Mouse (Mus musculus): ENCODE measurements around the gene Spaar. TPM values are rescaled to one million over a fixed set of nuclear protein-coding genes. Genes with fewer than 3 reads are reported as not detected.

Gene Spaar
- not detected for polyA plus RNA-seq (2014; fragmentation: Illumina TruSeq; extraction: RNeasy Lipid Tissue Mini Kit (QIAGEN cat#74804); ENCODE audit: low read depth, low replicate concordance)

GRCm38 (mm10) chr4:43729794-43730550 lies at the start of gene Spaar:
Gene Spaar, plus strand, starts transcription at chr4:43730034.

GRCm38 (mm10) chr4:43700707-43701106 lies 29.1 kb upstream of the Spaar start, which contains the start of gene Olfr70:
Gene Olfr70, minus strand, starts transcription at chr4:43700807.

GRCm38 (mm10) chr4:43709869-43710268 lies 20.0 kb upstream of the Spaar start, which contains the start of gene Olfr71:
Gene Olfr71, minus strand, starts transcription at chr4:43710255.

GRCm38 (mm10) chr4:43726995-43727394 lies 2.8 kb upstream of the Spaar start, which contains the start of gene Hrct1:
Gene Hrct1, plus strand, starts transcription at chr4:43727188.

GRCm38 (mm10) chr4:43770909-43771308 lies 41.1 kb downstream of the Spaar start, which contains the start of gene Olfr159:
Gene Olfr159, minus strand, starts transcription at chr4:43771009.

Other genes starting within 250 kb of the Spaar start
- not detected for gene Sit1, start 246.3 kb upstream of the Spaar start, polyA plus RNA-seq (2014; fragmentation: Illumina TruSeq; extraction: RNeasy Lipid Tissue Mini Kit (QIAGEN cat#74804); ENCODE audit: low read depth, low replicate concordance)
- gene Ccdc107, start 237.1 kb upstream of the Spaar start, polyA plus RNA-seq (2014; fragmentation: Illumina TruSeq; extraction: RNeasy Lipid Tissue Mini Kit (QIAGEN cat#74804); ENCODE audit: low read depth, low replicate concordance): 19.9 TPM
- not detected for gene Arhgef39, start 230.3 kb upstream of the Spaar start, polyA plus RNA-seq (2014; fragmentation: Illumina TruSeq; extraction: RNeasy Lipid Tissue Mini Kit (QIAGEN cat#74804); ENCODE audit: low read depth, low replicate concordance)
- not detected for gene Car9, start 223.1 kb upstream of the Spaar start, polyA plus RNA-seq (2014; fragmentation: Illumina TruSeq; extraction: RNeasy Lipid Tissue Mini Kit (QIAGEN cat#74804); ENCODE audit: low read depth, low replicate concordance)
- 3.7 TPM for gene Tpm2, start 206.3 kb upstream of the Spaar start, polyA plus RNA-seq (2014; fragmentation: Illumina TruSeq; extraction: RNeasy Lipid Tissue Mini Kit (QIAGEN cat#74804); ENCODE audit: low read depth, low replicate concordance)
- 14.6 TPM for gene Creb3, start 167.7 kb upstream of the Spaar start, polyA plus RNA-seq (2014; fragmentation: Illumina TruSeq; extraction: RNeasy Lipid Tissue Mini Kit (QIAGEN cat#74804); ENCODE audit: low read depth, low replicate concordance)
- 14.8 TPM for gene Tln1, start 167.3 kb upstream of the Spaar start, polyA plus RNA-seq (2014; fragmentation: Illumina TruSeq; extraction: RNeasy Lipid Tissue Mini Kit (QIAGEN cat#74804); ENCODE audit: low read depth, low replicate concordance)
- 5.0 TPM for gene Rgp1, start 151.3 kb upstream of the Spaar start, polyA plus RNA-seq (2014; fragmentation: Illumina TruSeq; extraction: RNeasy Lipid Tissue Mini Kit (QIAGEN cat#74804); ENCODE audit: low read depth, low replicate concordance)
- gene Gba2, start 151.2 kb upstream of the Spaar start, polyA plus RNA-seq (2014; fragmentation: Illumina TruSeq; extraction: RNeasy Lipid Tissue Mini Kit (QIAGEN cat#74804); ENCODE audit: low read depth, low replicate concordance): 2.2 TPM
- not detected for gene Msmp, start 145.5 kb upstream of the Spaar start, polyA plus RNA-seq (2014; fragmentation: Illumina TruSeq; extraction: RNeasy Lipid Tissue Mini Kit (QIAGEN cat#74804); ENCODE audit: low read depth, low replicate concordance)
- 17.8 TPM for gene Npr2, start 98.1 kb upstream of the Spaar start, polyA plus RNA-seq (2014; fragmentation: Illumina TruSeq; extraction: RNeasy Lipid Tissue Mini Kit (QIAGEN cat#74804); ENCODE audit: low read depth, low replicate concordance)
- gene Spag8, start 76.4 kb upstream of the Spaar start, polyA plus RNA-seq (2014; fragmentation: Illumina TruSeq; extraction: RNeasy Lipid Tissue Mini Kit (QIAGEN cat#74804); ENCODE audit: low read depth, low replicate concordance): not detected
- 23.0 TPM for gene Hint2, start 73.6 kb upstream of the Spaar start, polyA plus RNA-seq (2014; fragmentation: Illumina TruSeq; extraction: RNeasy Lipid Tissue Mini Kit (QIAGEN cat#74804); ENCODE audit: low read depth, low replicate concordance)
- gene Tmem8b, start 61.1 kb upstream of the Spaar start, polyA plus RNA-seq (2014; fragmentation: Illumina TruSeq; extraction: RNeasy Lipid Tissue Mini Kit (QIAGEN cat#74804); ENCODE audit: low read depth, low replicate concordance): 0.72 TPM
- not detected for gene Fam221b, start 60.9 kb upstream of the Spaar start, polyA plus RNA-seq (2014; fragmentation: Illumina TruSeq; extraction: RNeasy Lipid Tissue Mini Kit (QIAGEN cat#74804); ENCODE audit: low read depth, low replicate concordance)
- not detected for gene Olfr70, start 29.2 kb upstream of the Spaar start, polyA plus RNA-seq (2014; fragmentation: Illumina TruSeq; extraction: RNeasy Lipid Tissue Mini Kit (QIAGEN cat#74804); ENCODE audit: low read depth, low replicate concordance)
- gene Olfr71, start 19.8 kb upstream of the Spaar start, polyA plus RNA-seq (2014; fragmentation: Illumina TruSeq; extraction: RNeasy Lipid Tissue Mini Kit (QIAGEN cat#74804); ENCODE audit: low read depth, low replicate concordance): not detected
- gene Hrct1, start 2.8 kb upstream of the Spaar start, polyA plus RNA-seq (2014; fragmentation: Illumina TruSeq; extraction: RNeasy Lipid Tissue Mini Kit (QIAGEN cat#74804); ENCODE audit: low read depth, low replicate concordance): not detected
- not detected for gene Olfr159, start 41.0 kb downstream of the Spaar start, polyA plus RNA-seq (2014; fragmentation: Illumina TruSeq; extraction: RNeasy Lipid Tissue Mini Kit (QIAGEN cat#74804); ENCODE audit: low read depth, low replicate concordance)
- gene Olfr156, start 93.9 kb downstream of the Spaar start, polyA plus RNA-seq (2014; fragmentation: Illumina TruSeq; extraction: RNeasy Lipid Tissue Mini Kit (QIAGEN cat#74804); ENCODE audit: low read depth, low replicate concordance): not detected
- not detected for gene Olfr157, start 110.2 kb downstream of the Spaar start, polyA plus RNA-seq (2014; fragmentation: Illumina TruSeq; extraction: RNeasy Lipid Tissue Mini Kit (QIAGEN cat#74804); ENCODE audit: low read depth, low replicate concordance)
- not detected for gene Olfr155, start 121.5 kb downstream of the Spaar start, polyA plus RNA-seq (2014; fragmentation: Illumina TruSeq; extraction: RNeasy Lipid Tissue Mini Kit (QIAGEN cat#74804); ENCODE audit: low read depth, low replicate concordance)
- gene Reck, start 145.5 kb downstream of the Spaar start, polyA plus RNA-seq (2014; fragmentation: Illumina TruSeq; extraction: RNeasy Lipid Tissue Mini Kit (QIAGEN cat#74804); ENCODE audit: low read depth, low replicate concordance): 2.9 TPM
- 2.2 TPM for gene Glipr2, start 227.4 kb downstream of the Spaar start, polyA plus RNA-seq (2014; fragmentation: Illumina TruSeq; extraction: RNeasy Lipid Tissue Mini Kit (QIAGEN cat#74804); ENCODE audit: low read depth, low replicate concordance)